Mouse (Mus musculus) gastrocnemius, postnatal 36 days (tissue): ENCODE data around the gene St6galnac3. TPM values are rescaled to one million over a fixed set of nuclear protein-coding genes. Genes with fewer than 3 reads are reported as not detected.

Experiments used
- DNase-seq, 2 experiments: peaks; one replicate each; pipeline ENCODE4 v3.0.0; 2022
- intact Hi-C: fragments of 180-260 bp; cut with DNase I; formaldehyde crosslinking; loops from one replicate; pipeline ENCODE4 v1.15.1; 2025
- total RNA-seq, 2 experiments: library from RNA; stranded (reverse); gene quantifications; 2 replicates each; pipeline ENCODE4 v1.2.3; 2021

The St6galnac3 gene
- total RNA-seq, 2 experiments from 2014 or later: 1.0 to 4.0 TPM

- intact Hi-C loops: no loop called here
- DNase-seq: no peak
Measured at GRCm38 (mm10) chr3:153599179-153599578, 125.8 kb downstream of the St6galnac3 start.

DNA sequence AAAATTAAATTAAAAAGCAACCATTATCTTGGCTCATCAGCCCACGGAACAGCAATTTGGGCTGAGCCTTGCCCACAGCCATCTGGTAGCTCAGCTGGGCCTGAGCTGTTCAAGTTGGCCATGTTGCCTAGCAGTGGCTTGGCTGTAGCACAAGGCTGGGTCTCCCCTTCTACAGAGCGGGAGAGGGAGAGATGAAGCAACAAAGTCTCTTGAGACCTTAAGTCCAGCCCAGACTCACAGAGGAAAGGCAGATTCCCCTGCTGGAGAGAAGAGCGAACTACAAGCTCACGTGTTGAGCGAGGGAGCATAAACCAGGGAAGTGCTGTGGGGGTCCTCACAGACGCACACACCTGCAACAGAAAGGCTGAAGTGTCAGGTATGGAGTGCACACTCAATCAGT lies 126.3 kb downstream of the St6galnac3 start:
- DNase-seq: no peak
- intact Hi-C loops: no loop called here

- intact Hi-C loops: no loop called here
- DNase-seq: no peak
Measured at GRCm38 (mm10) chr3:153594531-153594930, 130.4 kb downstream of the St6galnac3 start.

GRCm38 (mm10) chr3:153593978-153594377 lies 131.0 kb downstream of the St6galnac3 start:
- intact Hi-C loops: no loop called here
- DNase-seq: no peak

- DNase-seq: no peak
- intact Hi-C loops: no loop called here
Measured at GRCm38 (mm10) chr3:153593103-153593502, 131.9 kb downstream of the St6galnac3 start.

- DNase-seq: no peak
- intact Hi-C loops: no loop called here
Measured at GRCm38 (mm10) chr3:153587594-153587993, 137.4 kb downstream of the St6galnac3 start.

GRCm38 (mm10) chr3:153584836-153585235 lies 140.1 kb downstream of the St6galnac3 start:
- intact Hi-C loops: no loop called here
- no peak for DNase-seq

GRCm38 (mm10) chr3:153582065-153582464 lies 142.9 kb downstream of the St6galnac3 start:
- intact Hi-C loops: no loop called here
- DNase-seq: no peak

DNA sequence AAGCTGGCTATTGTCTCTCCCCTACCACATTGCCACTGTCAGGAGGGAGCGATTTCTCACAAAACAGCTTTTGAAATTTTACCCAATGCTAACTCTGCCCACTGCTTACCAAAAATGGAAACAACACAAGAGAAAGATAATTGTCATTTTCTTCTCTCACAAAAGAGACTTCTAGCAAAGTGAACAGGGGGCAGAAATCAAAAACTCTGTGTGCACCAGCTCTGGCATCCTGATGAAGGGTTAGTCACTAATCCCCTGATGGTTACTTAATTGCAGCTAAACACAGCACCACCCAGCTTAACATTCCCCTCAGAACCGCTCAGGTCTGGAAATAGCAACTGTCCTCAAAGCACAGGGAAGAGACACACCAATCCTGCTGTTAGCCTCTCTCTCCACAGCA lies 144.3 kb downstream of the St6galnac3 start:
- intact Hi-C loops: no loop called here
- DNase-seq: no peak

- intact Hi-C loops: no loop called here
- no peak for DNase-seq
Measured at GRCm38 (mm10) chr3:153580136-153580535, 144.8 kb downstream of the St6galnac3 start.

GRCm38 (mm10) chr3:153577286-153577685 lies 147.7 kb downstream of the St6galnac3 start:
- intact Hi-C loops: no loop called here
- no peak for DNase-seq

DNA sequence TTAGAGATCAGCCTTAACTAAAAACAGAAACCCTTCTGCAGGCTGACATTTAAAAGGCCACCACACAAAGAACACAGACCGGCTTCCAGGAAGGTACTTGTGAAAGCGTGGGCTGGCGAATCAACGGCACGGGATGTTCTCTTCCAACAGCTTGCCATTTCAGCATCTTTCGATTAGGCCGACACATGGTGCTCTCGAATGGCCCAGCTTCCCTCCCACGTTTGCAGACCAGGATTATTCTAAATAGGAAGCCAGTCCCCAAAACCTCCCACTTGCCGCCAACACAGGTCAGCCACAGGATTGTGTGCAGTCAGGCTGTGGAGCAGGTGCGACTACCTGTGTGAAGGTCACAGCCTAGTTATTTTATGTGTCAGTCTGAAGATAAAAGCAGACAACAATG lies 153.8 kb downstream of the St6galnac3 start:
- intact Hi-C loops: no loop called here
- no peak for DNase-seq

- intact Hi-C loops: no loop called here
- no peak for DNase-seq
Measured at GRCm38 (mm10) chr3:153568815-153569214, 156.2 kb downstream of the St6galnac3 start.

GRCm38 (mm10) chr3:153567913-153568312 lies 157.1 kb downstream of the St6galnac3 start:
- no peak for DNase-seq
- intact Hi-C loops: no loop called here

DNA sequence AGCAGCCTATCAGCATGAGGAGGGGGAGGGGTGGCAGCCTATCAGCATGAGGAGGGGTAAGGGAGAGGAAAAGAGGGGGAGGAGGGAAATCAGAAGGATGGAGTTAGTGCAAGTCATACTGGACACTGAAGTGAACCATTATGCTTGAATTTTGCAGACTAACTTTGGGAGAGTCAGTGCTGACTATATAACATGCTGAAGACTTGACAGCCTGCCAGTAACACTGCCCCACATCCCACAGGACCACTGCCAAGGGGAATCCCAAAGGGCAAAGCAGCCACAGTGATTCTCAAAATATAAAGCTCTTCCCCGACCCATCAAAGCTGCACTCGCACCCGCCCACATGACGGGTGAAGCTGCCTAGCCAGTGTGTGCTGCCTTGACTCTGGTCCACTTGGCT lies 157.5 kb downstream of the St6galnac3 start:
- intact Hi-C loops: no loop called here

DNA sequence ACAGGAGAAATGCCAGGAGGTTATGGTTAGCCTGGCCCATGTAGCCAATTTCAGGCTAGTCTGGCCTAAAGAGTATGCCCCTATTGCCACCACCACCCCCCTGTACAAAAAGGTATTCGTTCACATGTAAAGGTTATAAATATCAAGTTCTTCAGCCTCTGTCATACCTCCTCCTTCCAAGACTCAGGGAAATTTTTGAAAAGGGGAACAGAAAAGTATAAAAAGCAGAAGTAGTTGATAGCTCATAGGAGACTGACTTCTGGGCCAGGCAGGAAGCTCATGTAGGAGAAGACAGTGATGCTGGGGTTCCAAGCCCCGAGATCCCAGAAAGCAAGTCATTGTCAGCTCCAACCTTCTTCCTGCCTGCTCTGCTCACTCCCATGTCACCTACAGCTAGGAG lies 158.9 kb downstream of the St6galnac3 start:
- intact Hi-C loops: no loop called here
- DNase-seq: no peak

More for the DNA sequence above, 157.5 kb downstream of the St6galnac3 start:
- DNase-seq: no peak

DNA sequence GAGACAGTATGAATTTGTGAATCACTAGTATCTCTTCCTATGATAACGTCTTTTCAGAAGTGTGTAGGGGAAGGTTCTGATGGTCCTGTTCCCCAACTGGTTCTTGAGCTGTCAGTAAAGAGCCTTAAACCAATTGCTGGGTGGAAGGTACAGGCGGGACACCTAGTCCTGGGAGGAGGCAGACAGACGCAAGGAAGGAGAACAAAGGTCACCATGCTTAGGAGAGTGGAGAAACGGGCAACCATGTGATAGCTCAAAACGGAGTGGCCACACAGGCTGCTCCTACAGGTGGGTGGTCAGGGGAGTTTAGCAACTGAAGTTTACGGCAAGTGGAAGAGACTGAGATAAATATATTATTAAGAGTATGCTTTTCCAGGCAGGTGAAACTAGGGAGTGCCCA lies 164.1 kb downstream of the St6galnac3 start:
- intact Hi-C loops: no loop called here

DNA sequence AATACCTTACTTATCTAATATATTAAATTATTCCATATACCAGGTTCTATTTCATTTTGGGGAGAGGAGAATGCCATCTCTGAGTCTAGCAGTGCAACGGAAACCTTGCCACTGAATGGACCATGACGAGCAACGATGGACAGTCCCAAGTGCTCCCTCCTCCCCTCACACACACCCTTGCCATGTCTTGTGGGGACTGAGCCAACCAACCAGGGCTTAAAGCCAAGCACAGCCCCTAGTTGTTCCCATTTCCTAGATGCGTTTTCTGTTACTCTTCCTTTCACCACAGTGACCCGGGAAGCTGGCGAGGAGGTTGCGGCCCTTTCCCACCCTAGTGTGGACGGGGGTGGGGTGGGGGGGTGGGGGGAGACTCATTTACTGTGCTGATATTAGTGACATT lies 165.4 kb downstream of the St6galnac3 start:
- intact Hi-C loops: no loop called here
- no peak for DNase-seq

More for the DNA sequence above, 164.1 kb downstream of the St6galnac3 start:
- no peak for DNase-seq

DNA sequence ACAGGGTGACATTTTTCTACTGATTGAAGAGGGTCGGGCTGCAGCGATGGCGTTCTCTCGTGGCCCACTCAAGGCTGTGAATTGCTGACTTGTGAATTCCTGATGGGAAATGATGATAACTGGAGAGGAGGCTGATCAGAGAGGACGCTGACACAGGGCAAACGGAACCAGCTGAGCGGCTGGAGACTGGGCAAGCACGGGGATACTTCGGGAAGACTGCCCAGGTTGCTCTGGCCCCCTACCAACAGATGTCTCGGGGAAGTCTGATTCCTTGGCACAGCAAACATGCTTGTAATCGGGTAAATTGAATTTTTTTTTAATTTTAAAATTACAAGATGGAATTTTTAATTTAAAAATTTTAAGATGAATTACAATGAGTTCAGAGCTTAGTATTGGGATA lies 168.4 kb downstream of the St6galnac3 start:
- intact Hi-C loops: no loop called here
- no peak for DNase-seq

GRCm38 (mm10) chr3:153553712-153554111 lies 171.3 kb downstream of the St6galnac3 start:
- no peak for DNase-seq
- intact Hi-C loops: no loop called here

DNA sequence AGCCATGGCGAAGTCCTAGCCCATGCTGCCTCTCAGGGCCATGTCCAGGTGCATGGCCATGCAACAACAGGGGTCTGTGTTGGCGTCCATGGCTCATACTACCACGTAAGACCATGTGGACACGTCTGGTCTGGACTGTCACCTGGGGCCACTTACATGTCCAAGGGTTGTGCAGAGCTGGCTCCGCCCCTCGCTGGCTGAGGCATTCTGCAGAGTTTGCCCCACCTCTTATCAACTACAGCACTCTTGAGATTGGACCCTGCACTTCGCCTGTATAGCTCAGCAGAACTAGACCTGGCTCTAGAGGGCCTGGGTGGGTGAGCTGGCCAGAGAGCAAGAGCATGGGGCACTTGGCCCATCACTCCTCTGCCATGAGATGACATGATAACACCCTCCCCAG lies 171.7 kb downstream of the St6galnac3 start:
- no peak for DNase-seq
- intact Hi-C loops: no loop called here

DNA sequence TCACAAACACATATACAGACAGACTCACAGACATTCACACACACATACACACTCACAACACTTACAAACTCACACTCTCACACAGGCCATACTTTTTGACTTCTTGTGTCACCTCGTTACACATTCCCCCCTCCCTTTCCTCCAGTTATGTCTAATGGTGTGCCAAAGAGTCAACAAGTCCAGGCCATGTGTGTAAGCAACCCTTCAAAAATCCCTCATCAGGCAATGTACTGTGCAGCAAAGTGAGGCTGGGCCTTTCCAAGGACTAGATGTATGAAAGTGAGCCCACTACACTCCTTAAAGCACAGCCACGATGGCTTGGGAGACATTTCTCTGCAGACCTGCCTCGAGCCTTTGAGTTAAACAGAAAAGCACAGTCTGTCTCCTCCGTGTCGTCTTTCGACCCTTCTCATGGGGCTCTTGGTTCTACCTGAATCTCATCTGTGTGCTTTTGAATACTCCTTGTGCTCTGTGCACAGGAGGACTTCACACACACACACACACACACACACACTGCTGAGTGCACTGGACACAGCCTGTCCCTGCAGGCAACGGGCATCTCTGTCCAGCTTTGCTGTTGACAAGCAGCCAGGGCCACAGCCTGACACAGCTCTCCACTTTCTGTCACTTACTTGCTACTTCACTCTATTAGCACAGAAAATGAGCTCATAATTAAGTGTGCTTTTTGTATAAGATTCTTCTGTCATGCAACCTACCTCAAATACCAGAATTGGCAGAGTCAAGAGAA lies 177.9 kb downstream of the St6galnac3 start:
- intact Hi-C loops: no loop called here
- no peak for DNase-seq

DNA sequence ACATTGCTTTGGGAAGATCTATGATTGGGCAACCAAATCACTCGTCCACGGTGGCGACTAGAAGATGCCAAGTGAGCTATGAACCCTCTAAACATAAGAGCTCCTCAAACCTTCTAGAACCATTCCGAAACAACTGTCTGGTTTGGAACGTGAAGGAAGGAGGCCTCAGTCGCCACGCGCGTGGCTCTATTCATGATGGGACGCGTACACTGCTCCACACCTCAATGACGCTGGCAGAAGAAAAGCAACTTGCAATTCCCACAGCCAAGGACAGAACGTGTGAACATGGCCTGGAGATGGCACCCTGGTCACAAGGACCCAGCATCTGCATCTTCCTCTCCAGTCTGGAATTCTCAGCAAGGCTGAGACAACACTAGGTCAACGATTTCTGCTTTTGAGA lies 185.1 kb downstream of the St6galnac3 start:
- intact Hi-C loops: no loop called here
- no peak for DNase-seq
